Mouse (Mus musculus) layer of hippocampus, adult 9-11 months (tissue): ENCODE data around the gene Cyp27b1.
A peak's percentile ranks its signal among the peaks of the same experiment; 100 is the strongest.
"Not testable (repeated sequence)": the region's sequence is repeated elsewhere in the genome, so short reads cannot be mapped to it uniquely, and the experiment has no call there.

Experiments
- DNase-seq: peaks from one replicate; pipeline ENCODE4 v3.0.0; 2022

Cyp27b1 gene

GRCm38 (mm10) chr10:127050119-127050474 lies 2.0 kb downstream of the Cyp27b1 start:
- DNase-seq: no peak

- no peak for DNase-seq
Measured at GRCm38 (mm10) chr10:127054646-127055045, 6.6 kb downstream of the Cyp27b1 start.

- DNase-seq: no peak
Measured at GRCm38 (mm10) chr10:127055406-127055805, 7.4 kb downstream of the Cyp27b1 start.

GRCm38 (mm10) chr10:127056490-127056889 lies 8.4 kb downstream of the Cyp27b1 start:
- no peak for DNase-seq

GRCm38 (mm10) chr10:127058161-127058560 lies 10.1 kb downstream of the Cyp27b1 start:
- no peak for DNase-seq

GRCm38 (mm10) chr10:127058708-127059107 lies 10.7 kb downstream of the Cyp27b1 start:
- DNase-seq: no peak

GRCm38 (mm10) chr10:127059174-127059967 lies 11.3 kb downstream of the Cyp27b1 start:
- no peak for DNase-seq

- peak; percentile 83 for DNase-seq
Measured at GRCm38 (mm10) chr10:127059968-127060916, 12.2 kb downstream of the Cyp27b1 start, which contains the start of gene March9. Gene March9, minus strand, starts transcription at chr10:127060184.

GRCm38 (mm10) chr10:127061085-127061484 lies 13.0 kb downstream of the Cyp27b1 start:
- DNase-seq: no peak

GRCm38 (mm10) chr10:127061513-127061912 lies 13.5 kb downstream of the Cyp27b1 start:
- DNase-seq: no peak

GRCm38 (mm10) chr10:127062101-127062500 lies 14.1 kb downstream of the Cyp27b1 start:
- not testable (repeated sequence) for DNase-seq

- no peak for DNase-seq
Measured at GRCm38 (mm10) chr10:127062503-127062902, 14.5 kb downstream of the Cyp27b1 start.

GRCm38 (mm10) chr10:127063239-127063872 lies 15.3 kb downstream of the Cyp27b1 start, which contains the start of gene Cdk4:
Gene Cdk4, plus strand, starts transcription at chr10:127063534.
- DNase-seq: peak; percentile 99

- no peak for DNase-seq
Measured at GRCm38 (mm10) chr10:127063913-127064870, 16.1 kb downstream of the Cyp27b1 start.

- no peak for DNase-seq
Measured at GRCm38 (mm10) chr10:127065981-127066380, 17.9 kb downstream of the Cyp27b1 start.

- DNase-seq: no peak
Measured at GRCm38 (mm10) chr10:127066519-127067018, 18.5 kb downstream of the Cyp27b1 start.

GRCm38 (mm10) chr10:127068360-127069038 lies 20.4 kb downstream of the Cyp27b1 start:
- no peak for DNase-seq

GRCm38 (mm10) chr10:127069281-127070189 lies 21.5 kb downstream of the Cyp27b1 start:
- DNase-seq: no peak

GRCm38 (mm10) chr10:127070190-127071121 lies 22.4 kb downstream of the Cyp27b1 start, which contains the start of gene Tspan31:
Gene Tspan31, minus strand, starts transcription at chr10:127070264.
- peak; percentile 97 for DNase-seq
